Mouse (Mus musculus) forebrain, embryonic 13.5 days (tissue): Measurements from ENCODE around the gene Ric8b. TPM values are rescaled to one million over a fixed set of nuclear protein-coding genes. Genes with fewer than 3 reads are reported as not detected.

Experiments used
- ATAC-seq: fragments of 200-750 bp; cut with Nextera tagmentation; 2 replicates; pipeline ENCODE4 v1.8.0; 2017
- H3K27ac ChIP-seq: fragments of 300-500 bp; sonication (generic); 2 replicates; pipeline ENCODE4 v1.5.1; 2015; ENCODE audit warnings: inconsistent platforms, mild to moderate bottlenecking, moderate library complexity
- H3K27me3 ChIP-seq: fragments of 300-500 bp; sonication (generic); 2 replicates; pipeline ENCODE4 v1.6.1; 2015; ENCODE audit warnings: mild to moderate bottlenecking, inconsistent platforms
- H3K36me3 ChIP-seq: fragments of 300-500 bp; sonication (generic); 2 replicates; pipeline ENCODE4 v1.6.1; 2015; ENCODE audit warnings: mild to moderate bottlenecking, inconsistent platforms; ENCODE audit not compliant: poor library complexity, severe bottlenecking
- H3K4me1 ChIP-seq: fragments of 300-500 bp; sonication (generic); 2 replicates; pipeline ENCODE4 v1.6.1; 2015; ENCODE audit warnings: inconsistent platforms
- H3K4me2 ChIP-seq: fragments of 300-500 bp; sonication (generic); 2 replicates; pipeline ENCODE4 v1.6.1; 2015; ENCODE audit warnings: inconsistent platforms, mild to moderate bottlenecking, moderate library complexity
- H3K4me3 ChIP-seq: fragments of 300-500 bp; sonication (generic); 2 replicates; pipeline ENCODE4 v1.5.1; 2015; ENCODE audit warnings: mild to moderate bottlenecking, inconsistent platforms
- H3K9ac ChIP-seq: fragments of 300-500 bp; sonication (generic); 2 replicates; pipeline ENCODE4 v1.6.1; 2015; ENCODE audit warnings: mild to moderate bottlenecking, inconsistent platforms
- H3K9me3 ChIP-seq: fragments of 300-500 bp; sonication (generic); replicated peaks from 2 replicates; pipeline ENCODE4 v1.6.1; 2016; ENCODE audit warnings: inconsistent platforms
- WGBS: fragments of 180-500 bp; shearing (Covaris S2); methylation state at CpG from one replicate; pipeline ENCODE4 v1.1.7; 2015; 5-methylcytosine and 5-hydroxymethylcytosine counted together
- polyA plus RNA-seq: library from polyadenylated mRNA; unstranded; fragments of >200 nt; fragmentation: Nextera tagmentation; extraction: Ambion mirVana; gene quantifications from 2 replicates; pipeline ENCODE4 v1.2.1, GENCODE M21; 2015

The Ric8b gene
- polyA plus RNA-seq, 1 experiment from 2014 or later: 34.2 TPM

- Histone ChIP-seq H3K27me3 (peaks cover 15% of the 10 kb centered on the region), H3K4me1 (peaks cover 11% of the 10 kb centered on the region), H3K9ac (no peak overlapping the region), H3K36me3 (no peaks in the 10 kb centered on the region), H3K4me2 (no peak overlapping the region), H3K4me3 (no peak overlapping the region), H3K27ac (no peak overlapping the region), H3K9me3 (no peaks in the 10 kb centered on the region)
- 94% methylated on average over 8 of the region's 8 CpGs for WGBS
- no peak for ATAC-seq
These were observed 130.6 kb downstream of the Ric8b start for GRCm38 (mm10) chr10:85048008-85048407.

- 65% methylated on average over 4 of the region's 4 CpGs for WGBS
- no peak for ATAC-seq
- H3K4me1 ChIP-seq: no peaks in the 10 kb centered on the region
These were observed 133.3 kb downstream of the Ric8b start for GRCm38 (mm10) chr10:85050668-85051208.

DNA sequence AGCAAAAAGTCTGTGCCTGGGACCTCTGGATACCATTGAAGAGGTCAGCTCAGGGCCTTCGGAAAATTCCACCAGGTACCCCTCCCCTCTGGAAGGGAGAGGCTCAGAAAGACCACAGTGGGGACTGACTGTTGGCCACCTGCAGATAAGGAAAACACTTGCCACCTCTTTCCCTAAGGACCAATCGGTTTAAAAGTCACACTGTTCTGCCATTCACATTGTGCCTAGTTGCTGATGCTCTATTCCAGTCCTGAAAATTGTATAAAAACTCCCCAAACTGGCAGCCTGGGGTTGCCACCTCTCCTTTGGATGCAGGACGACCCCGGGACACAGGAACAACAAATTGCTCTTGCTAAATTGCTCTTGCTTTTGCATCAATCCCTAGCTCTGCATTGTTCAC lies 135.0 kb downstream of the Ric8b start:
- no peaks in the 10 kb centered on the region for H3K4me1 ChIP-seq
- H3K9me3 ChIP-seq: no peaks in the 10 kb centered on the region
- H3K27ac ChIP-seq: no peak overlapping the region
- no peak overlapping the region for H3K4me2 ChIP-seq
- WGBS: 38% methylated on average over 4 of the region's 4 CpGs
- no peak overlapping the region for H3K9ac ChIP-seq
- no peaks in the 10 kb centered on the region for H3K27me3 ChIP-seq
- no peak for ATAC-seq
- H3K36me3 ChIP-seq: no peaks in the 10 kb centered on the region
- H3K4me3 ChIP-seq: no peak overlapping the region

More at GRCm38 (mm10) chr10:85050668-85051208, 133.3 kb downstream of the Ric8b start:
- H3K9ac ChIP-seq: no peak overlapping the region
- no peak overlapping the region for H3K27ac ChIP-seq
- H3K36me3 ChIP-seq: no peaks in the 10 kb centered on the region
- H3K4me3 ChIP-seq: no peak overlapping the region
- H3K4me2 ChIP-seq: no peak overlapping the region
- 0 out of 2 replicates have a peak, but pooled peaks cover 3% of the 10 kb centered on the region for H3K27me3 ChIP-seq
- H3K9me3 ChIP-seq: no peaks in the 10 kb centered on the region

- Histone ChIP-seq H3K27ac (no peak overlapping the region), H3K27me3 (no peaks in the 10 kb centered on the region), H3K4me2 (no peak overlapping the region), H3K9ac (no peak overlapping the region), H3K4me1 (no peaks in the 10 kb centered on the region), H3K36me3 (no peaks in the 10 kb centered on the region), H3K4me3 (no peak overlapping the region), H3K9me3 (no peaks in the 10 kb centered on the region)
- ATAC-seq: no peak
- 82% methylated on average over 2 of the region's 2 CpGs for WGBS
These were observed 137.5 kb downstream of the Ric8b start for GRCm38 (mm10) chr10:85054876-85055275.

Other genes with a start within 250 kb of the Ric8b start
- gene Rfx4, start 161.6 kb upstream of the Ric8b start, polyA plus RNA-seq: 11.8 and 15.6 TPM in 2 replicates
- gene Fhl4, start 184.9 kb downstream of the Ric8b start, polyA plus RNA-seq: 2.2 and 2.3 TPM in 2 replicates
- 57.5 and 58.5 TPM in 2 replicates for gene Tmem263, start 185.0 kb downstream of the Ric8b start, polyA plus RNA-seq
- 25.6 and 26.6 TPM in 2 replicates for gene Mterf2, start 210.4 kb downstream of the Ric8b start, polyA plus RNA-seq